Mouse (Mus musculus): Measurements from ENCODE around the gene Vamp2. TPM values are rescaled to one million over a fixed set of nuclear protein-coding genes. Genes with fewer than 3 reads are reported as not detected.

Gene Vamp2
- polyA plus RNA-seq, 1 experiment from 2014 or later, result 79.9 TPM

Other genes with a start within 250 kb of the Vamp2 start
- gene Ndel1, start 216.6 kb upstream of the Vamp2 start, polyA plus RNA-seq (2015; fragmentation: Nextera tagmentation; extraction: Ambion mirVana), result 82.4 and 83.5 TPM in 2 replicates
- gene Rnf222, start 199.9 kb upstream of the Vamp2 start, polyA plus RNA-seq (2015; fragmentation: Nextera tagmentation; extraction: Ambion mirVana), result 1.7 and 2.9 TPM in 2 replicates
- gene Rpl26, start 186.9 kb upstream of the Vamp2 start, polyA plus RNA-seq (2015; fragmentation: Nextera tagmentation; extraction: Ambion mirVana), result 885 and 932 TPM in 2 replicates
- gene Odf4, start 161.4 kb upstream of the Vamp2 start, polyA plus RNA-seq (2015; fragmentation: Nextera tagmentation; extraction: Ambion mirVana), result 0.30 TPM in 1 of 2 replicates, not detected in the other
- gene Arhgef15, start 131.0 kb upstream of the Vamp2 start, polyA plus RNA-seq (2015; fragmentation: Nextera tagmentation; extraction: Ambion mirVana), result 9.6 and 10.3 TPM in 2 replicates
- gene Slc25a35, start 120.4 kb upstream of the Vamp2 start, polyA plus RNA-seq (2015; fragmentation: Nextera tagmentation; extraction: Ambion mirVana), result 5.2 and 6.3 TPM in 2 replicates
- gene Rangrf, start 113.3 kb upstream of the Vamp2 start, polyA plus RNA-seq (2015; fragmentation: Nextera tagmentation; extraction: Ambion mirVana), result 46.7 and 57.6 TPM in 2 replicates
- gene Pfas, start 80.0 kb upstream of the Vamp2 start, polyA plus RNA-seq (2015; fragmentation: Nextera tagmentation; extraction: Ambion mirVana), result 24.1 and 25.2 TPM in 2 replicates
- gene Ctc1, start 72.6 kb upstream of the Vamp2 start, polyA plus RNA-seq (2015; fragmentation: Nextera tagmentation; extraction: Ambion mirVana), result 34.5 and 43.9 TPM in 2 replicates
- gene Aurkb, start 42.8 kb upstream of the Vamp2 start, polyA plus RNA-seq (2015; fragmentation: Nextera tagmentation; extraction: Ambion mirVana), result 120 and 134 TPM in 2 replicates
- gene Borcs6, start 28.8 kb upstream of the Vamp2 start, polyA plus RNA-seq (2015; fragmentation: Nextera tagmentation; extraction: Ambion mirVana), result 7.2 and 7.8 TPM in 2 replicates
- 58.2 and 62.1 TPM in 2 replicates for gene Tmem107, start 17.7 kb upstream of the Vamp2 start, polyA plus RNA-seq (2015; fragmentation: Nextera tagmentation; extraction: Ambion mirVana)
- 21.8 and 22.3 TPM in 2 replicates for gene Per1, start 6.7 kb downstream of the Vamp2 start, polyA plus RNA-seq (2015; fragmentation: Nextera tagmentation; extraction: Ambion mirVana)
- gene Hes7, start 31.9 kb downstream of the Vamp2 start, polyA plus RNA-seq (2015; fragmentation: Nextera tagmentation; extraction: Ambion mirVana), result 0.40 and 0.69 TPM in 2 replicates
- gene 9130213A22Rik, start 34.1 kb downstream of the Vamp2 start, polyA plus RNA-seq (2015; fragmentation: Nextera tagmentation; extraction: Ambion mirVana), result 0.27 and 0.61 TPM in 2 replicates
- gene Aloxe3, start 37.4 kb downstream of the Vamp2 start, polyA plus RNA-seq (2015; fragmentation: Nextera tagmentation; extraction: Ambion mirVana), result 2.0 and 5.4 TPM in 2 replicates
- 42.2 and 90.0 TPM in 2 replicates for gene Alox12b, start 68.5 kb downstream of the Vamp2 start, polyA plus RNA-seq (2015; fragmentation: Nextera tagmentation; extraction: Ambion mirVana)
- 0.35 and 0.42 TPM in 2 replicates for gene Alox8, start 109.4 kb downstream of the Vamp2 start, polyA plus RNA-seq (2015; fragmentation: Nextera tagmentation; extraction: Ambion mirVana)
- not detected in 2 replicates for gene Gucy2e, start 148.5 kb downstream of the Vamp2 start, polyA plus RNA-seq (2015; fragmentation: Nextera tagmentation; extraction: Ambion mirVana)
- 18.3 and 18.9 TPM in 2 replicates for gene Cntrob, start 235.3 kb downstream of the Vamp2 start, polyA plus RNA-seq (2015; fragmentation: Nextera tagmentation; extraction: Ambion mirVana)
- 131 and 147 TPM in 2 replicates for gene Trappc1, start 235.5 kb downstream of the Vamp2 start, polyA plus RNA-seq (2015; fragmentation: Nextera tagmentation; extraction: Ambion mirVana)
- 0.65 and 0.79 TPM in 2 replicates for gene Kcnab3, start 237.8 kb downstream of the Vamp2 start, polyA plus RNA-seq (2015; fragmentation: Nextera tagmentation; extraction: Ambion mirVana)

All from stomach, embryonic 16.5 days (tissue).